8 mouse cellular contexts compared by ENCODE assay signal in the genomic region with DNA sequence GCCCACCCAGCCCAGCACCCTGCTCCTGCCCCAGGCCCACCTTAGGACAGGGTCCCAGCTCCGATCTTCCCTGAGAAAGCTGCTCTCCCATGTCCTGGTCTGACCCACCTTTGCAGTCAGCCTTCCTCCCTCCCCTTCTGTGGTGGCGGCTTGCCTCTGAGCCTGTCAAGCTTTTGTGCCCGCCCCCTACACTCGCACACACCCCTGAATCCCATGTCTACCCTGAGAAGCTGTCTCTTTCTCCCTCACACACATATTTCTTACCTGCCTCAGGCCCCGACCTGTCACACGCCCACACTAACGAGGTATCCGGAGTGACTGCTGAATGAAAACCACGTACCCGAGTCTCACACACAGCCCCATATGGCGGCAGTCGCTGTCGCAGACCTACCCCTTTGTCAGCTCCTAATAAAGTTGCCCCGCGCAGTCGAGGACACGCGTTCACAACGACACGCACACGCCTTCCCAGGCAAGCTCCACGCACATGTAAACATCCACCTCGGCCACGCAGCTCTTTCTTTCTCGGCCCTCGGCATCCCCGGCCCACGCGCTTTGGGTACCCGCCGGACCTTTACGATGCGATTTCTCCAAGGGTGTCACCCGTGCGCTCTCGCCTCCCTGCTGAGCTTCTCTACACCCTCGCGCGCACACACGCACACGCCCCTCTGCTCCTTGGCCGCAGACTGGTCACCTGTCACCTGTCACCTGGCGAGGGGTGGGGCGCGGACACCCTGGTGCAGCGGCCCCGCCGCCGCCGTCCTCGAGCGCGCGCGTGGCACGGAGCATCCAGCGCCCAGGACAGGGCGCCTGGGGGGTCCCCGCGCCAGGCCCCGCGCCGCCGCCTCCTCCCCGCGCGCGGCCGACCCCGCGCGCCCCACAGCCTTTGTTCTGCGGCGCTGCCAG. TPM values are rescaled to one million over a fixed set of nuclear protein-coding genes. Genes with fewer than 3 reads are reported as not detected.
DNase-seq lines count a peak whose midpoint lies in the region; ATAC-seq and TF ChIP-seq lines count a peak whose summit lies in the region.

No protein-coding gene starts in this region.

- H3K36me3 ChIP-seq in liver, adult 2 months (ENCODE audit: control insufficient read depth, insufficient read depth, low read length) = no peaks in the 10 kb centered on the region
- no peaks in the 10 kb centered on the region for H3K36me3 ChIP-seq in forebrain, embryonic 16.5 days (ENCODE audit: control insufficient read depth, insufficient read depth)

- no peaks in the 10 kb centered on the region for H3K79me2 ChIP-seq in liver, adult 2 months (ENCODE audit: control insufficient read depth, insufficient read depth, low read length)

- peak overlapping the region; percentile 40 for H3K4me3 ChIP-seq in liver, adult 2 months (ENCODE audit: insufficient read depth, low read depth, low read length)
- peak overlapping the region; percentile 93 for H3K4me3 ChIP-seq in forebrain, embryonic 16.5 days (replicated peaks; ENCODE audit: low read length)

- no peak for DNase-seq in liver, adult 2 months (ENCODE audit: extremely low read depth, low read depth, low spot score)
- no peak for DNase-seq in liver
- peak; percentile 50 to 54 for DNase-seq in cerebellum, postnatal 36 days
- DNase-seq in left cerebral cortex, postnatal 4 days = peak; percentile 64
- peak; percentile 51 for DNase-seq in neural tube, embryonic 10.5 days (ENCODE audit: extremely low spot score, low spot score)
- DNase-seq in gastrocnemius, postnatal 14 days = no peak

- peak; percentile 60 for ATAC-seq in forebrain, embryonic 16.5 days
- ATAC-seq in activated CD4-positive, CD25-positive, alpha-beta regulatory T cell, adult 4 months = no peak

- 5% methylated on average over 74 of the region's 74 CpGs for WGBS in liver, adult 2 months
- 1% methylated on average over 48 of the region's 74 CpGs for WGBS in forebrain, embryonic 16.5 days

- no peaks in the 10 kb centered on the region for H3K9me3 ChIP-seq in forebrain, embryonic 16.5 days (ENCODE audit: control insufficient read depth, low read length)

- intact Hi-C loops in left cerebral cortex, postnatal 4 days (cut with DNase I) = no loop called here
- intact Hi-C loops in gastrocnemius, postnatal 14 days (cut with DNase I; ENCODE audit: low total_unique reads) = no loop called here

- no peak for TF ChIP-seq CTCF in liver, adult 2 months (IDR thresholded peaks at IDR 0.05; ENCODE audit: low read depth, low read length)

- H3K9ac ChIP-seq in liver, adult 2 months (ENCODE audit: low read depth, low read length) = peak overlapping the region; percentile 41; the same call in 1 of the 2 replicates
- H3K9ac ChIP-seq in forebrain, embryonic 16.5 days (replicated peaks; ENCODE audit: low read depth, low read length) = peak overlapping the region; percentile 98

- H3K4me1 ChIP-seq in liver, adult 2 months (ENCODE audit: control insufficient read depth, insufficient read depth, low read length) = peaks cover 3% of the 10 kb centered on the region; the same call in 1 of the 2 replicates
- H3K4me1 ChIP-seq in forebrain, embryonic 16.5 days (replicated peaks; ENCODE audit: control insufficient read depth, insufficient read depth, low read length) = peaks cover 44% of the 10 kb centered on the region

- H3K4me2 ChIP-seq in forebrain, embryonic 16.5 days (ENCODE audit: low read length) = peak overlapping the region; percentile 87

- TF ChIP-seq POLR2A in liver, adult 2 months (IDR thresholded peaks at IDR 0.05; ENCODE audit: extremely low read depth, insufficient read depth, low read length) = no peak

- no peak overlapping the region for H3K27ac ChIP-seq in liver, adult 2 months (replicated peaks; ENCODE audit: insufficient read depth, low read depth, low read length)
- peak overlapping the region; percentile 95 for H3K27ac ChIP-seq in forebrain, embryonic 16.5 days (ENCODE audit: low read length)

- peaks cover 14% of the 10 kb centered on the region for H3K27me3 ChIP-seq in liver, adult 2 months (ENCODE audit: control insufficient read depth, insufficient read depth, low read length)
- no peaks in the 10 kb centered on the region for H3K27me3 ChIP-seq in forebrain, embryonic 16.5 days (replicated peaks; ENCODE audit: control insufficient read depth, insufficient read depth, low read length)

RNA-seq across cellular contexts. Expression of a gene that starts 0.6 kb away (rescaled TPM):
- 0.46 and 0.60 TPM in 2 replicates for total RNA-seq in liver, adult 2 months (2014; rRNA removed)
- polyA plus RNA-seq in liver, adult 2 months (2012; rRNA removed) = 0.89 and 2.0 TPM in 2 replicates
- 592 and 647 TPM in 2 replicates for polyA plus RNA-seq in forebrain, embryonic 16.5 days (2015; fragmentation: Nextera tagmentation; extraction: Ambion mirVana)
- total RNA-seq in left cerebral cortex, postnatal 4 days (2021) = 100 to 1,000 TPM; 494 to 504 TPM
- not detected for polyA plus RNA-seq in activated CD4-positive, CD25-positive, alpha-beta regulatory T cell, adult 4 months (2017; shearing (Covaris generic))
- total RNA-seq in gastrocnemius, postnatal 14 days (2021) = 10 to 100 TPM; 47.1 to 54.4 TPM

RNA-seq across cellular contexts. Expression of a gene that starts 24.4 kb away (rescaled TPM):
- total RNA-seq in liver, adult 2 months (2014; rRNA removed) = 3.3 and 5.5 TPM in 2 replicates
- polyA plus RNA-seq in liver, adult 2 months (2012; rRNA removed) = 2.4 and 3.1 TPM in 2 replicates
- 60.2 and 64.6 TPM in 2 replicates for polyA plus RNA-seq in forebrain, embryonic 16.5 days (2015; fragmentation: Nextera tagmentation; extraction: Ambion mirVana)
- total RNA-seq in left cerebral cortex, postnatal 4 days (2021) = 10 to 100 TPM; 12.5 to 14.3 TPM
- polyA plus RNA-seq in activated CD4-positive, CD25-positive, alpha-beta regulatory T cell, adult 4 months (2017; shearing (Covaris generic)) = 10 to 100 TPM; 27.0 to 41.8 TPM
- total RNA-seq in gastrocnemius, postnatal 14 days (2021) = 1 to 10 TPM; 5.5 to 9.4 TPM

RNA-seq across cellular contexts. Expression of a gene that starts 27.8 kb away (rescaled TPM):
- total RNA-seq in liver, adult 2 months (2014; rRNA removed) = 15.8 and 18.3 TPM in 2 replicates
- polyA plus RNA-seq in liver, adult 2 months (2012; rRNA removed) = 60.2 and 76.3 TPM in 2 replicates
- 56.9 and 70.0 TPM in 2 replicates for polyA plus RNA-seq in forebrain, embryonic 16.5 days (2015; fragmentation: Nextera tagmentation; extraction: Ambion mirVana)
- total RNA-seq in left cerebral cortex, postnatal 4 days (2021) = 10 to 100 TPM; 37.2 to 41.2 TPM
- polyA plus RNA-seq in activated CD4-positive, CD25-positive, alpha-beta regulatory T cell, adult 4 months (2017; shearing (Covaris generic)) = 10 to 100 TPM; 43.6 to 57.7 TPM
- total RNA-seq in gastrocnemius, postnatal 14 days (2021) = 10 to 100 TPM; 21.5 to 24.1 TPM

RNA-seq across cellular contexts. Expression of a gene that starts 32.4 kb away (rescaled TPM):
- 28.2 and 28.3 TPM in 2 replicates for total RNA-seq in liver, adult 2 months (2014; rRNA removed)
- 54.7 and 60.0 TPM in 2 replicates for polyA plus RNA-seq in liver, adult 2 months (2012; rRNA removed)
- 44.7 and 47.0 TPM in 2 replicates for polyA plus RNA-seq in forebrain, embryonic 16.5 days (2015; fragmentation: Nextera tagmentation; extraction: Ambion mirVana)
- total RNA-seq in left cerebral cortex, postnatal 4 days (2021) = 10 to 100 TPM; 23.2 to 25.3 TPM
- 10 to 100 TPM; 42.8 to 57.5 TPM for polyA plus RNA-seq in activated CD4-positive, CD25-positive, alpha-beta regulatory T cell, adult 4 months (2017; shearing (Covaris generic))
- 10 to 100 TPM; 17.8 to 18.2 TPM for total RNA-seq in gastrocnemius, postnatal 14 days (2021)

Comparison
In these comparisons a context has a peak if more than half of its experiments do, and no peak if none do; other contexts are left out.
1. DNase-seq: peak in cerebellum, postnatal 36 days (2 of 2), left cerebral cortex, postnatal 4 days (single experiment) and neural tube, embryonic 10.5 days (single experiment); none in liver, adult 2 months (single experiment), liver (single experiment) and gastrocnemius, postnatal 14 days (single experiment).
2. RNA of a gene that starts 0.6 kb away (total RNA-seq): 494 to 504 TPM in left cerebral cortex, postnatal 4 days and 47.1 to 54.4 TPM in gastrocnemius, postnatal 14 days; 0.46 to 0.60 TPM in liver, adult 2 months; every median in the first group is over 10 times any median in the second.